Mouse (Mus musculus): ENCODE results near the gene Rsbn1l. TPM values are rescaled to one million over a fixed set of nuclear protein-coding genes. Genes with fewer than 3 reads are reported as not detected.
"Not testable (repeated sequence)": the region's sequence is repeated elsewhere in the genome, so short reads cannot be mapped to it uniquely, and the experiment has no call there.

Gene Rsbn1l
- total RNA-seq, 2 experiments from 2014 or later = 19.1 to 21.2 TPM

DNA sequence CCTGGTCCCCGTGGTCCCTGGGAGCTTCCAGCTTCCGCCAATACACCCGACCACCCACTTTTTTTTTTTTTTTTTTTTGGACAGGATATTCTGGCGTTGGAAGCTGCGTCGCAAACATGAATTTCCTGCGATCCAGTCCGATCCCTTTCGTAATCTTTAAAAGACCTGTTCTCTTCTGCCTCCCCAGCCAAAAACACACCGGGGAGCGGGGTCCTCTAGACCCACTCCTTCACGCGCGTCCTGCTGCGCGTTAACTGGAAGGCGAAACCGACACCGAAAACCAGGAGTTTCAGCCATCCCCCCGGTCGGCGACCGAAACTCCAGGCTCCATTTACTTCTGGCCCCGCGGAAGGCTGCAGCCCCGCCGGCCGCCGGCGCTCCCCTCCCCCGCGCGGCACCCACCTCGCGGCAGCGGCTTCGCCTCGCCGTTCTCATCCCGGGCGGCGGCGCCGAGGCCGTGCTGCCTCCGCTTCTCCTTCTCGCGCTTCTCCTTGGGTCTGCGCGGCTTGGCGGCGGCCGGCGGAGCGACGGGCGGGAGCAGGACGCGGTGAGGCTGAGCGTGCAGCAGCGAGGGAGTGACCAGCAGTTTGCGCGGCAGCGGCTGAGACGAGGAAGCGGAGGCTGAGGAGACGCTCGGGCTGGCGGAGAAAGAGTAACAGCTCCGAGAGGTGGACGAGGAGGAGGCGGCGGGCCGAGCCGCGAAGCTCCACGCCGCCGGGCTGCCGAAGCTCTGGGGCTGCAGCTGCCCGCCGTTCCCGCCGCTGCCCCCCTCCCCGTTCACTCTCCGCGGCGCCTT lies 5.1 kb downstream of the Rsbn1l start:
- DNase-seq (ENCODE audit: low spot score in 2 of 2) = peak; percentile 56 to 72

DNA sequence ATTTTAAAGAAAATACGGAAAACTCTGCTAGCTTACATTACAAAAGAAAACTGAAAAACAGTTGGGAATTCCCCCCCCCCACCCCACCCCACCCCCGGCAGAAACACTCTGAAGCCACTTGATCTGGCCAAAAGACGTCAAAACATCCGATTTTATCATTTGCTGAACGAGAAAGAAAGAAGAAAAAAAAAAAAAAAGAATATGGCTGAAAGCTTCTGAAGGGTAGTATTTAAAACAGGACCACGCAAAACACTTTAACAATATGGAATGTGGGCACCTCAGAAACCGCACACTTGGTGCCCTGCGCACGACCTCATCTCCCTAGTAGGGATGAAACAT lies 5.7 kb downstream of the Rsbn1l start:
- DNase-seq (ENCODE audit: low spot score in 2 of 2) = no peak

DNA sequence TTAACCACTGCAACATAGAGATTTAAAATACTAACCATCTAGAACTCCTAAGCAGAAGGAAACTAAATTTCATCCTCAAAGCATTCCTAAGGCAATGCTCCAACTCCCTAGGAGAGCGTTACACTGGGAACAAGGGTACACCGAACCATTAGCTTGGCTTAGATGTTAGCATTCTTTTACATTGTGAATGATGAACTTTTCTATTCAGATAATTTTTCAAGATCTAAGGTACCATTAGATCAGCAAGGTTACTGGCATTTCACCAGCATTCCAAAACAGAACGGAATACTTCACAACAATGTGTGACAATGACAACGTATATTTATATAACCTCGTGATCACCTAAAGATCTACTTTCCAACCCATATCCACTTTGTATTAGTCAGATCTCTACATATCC lies 6.1 kb downstream of the Rsbn1l start:
- DNase-seq (ENCODE audit: low spot score in 2 of 2) = no peak

DNA sequence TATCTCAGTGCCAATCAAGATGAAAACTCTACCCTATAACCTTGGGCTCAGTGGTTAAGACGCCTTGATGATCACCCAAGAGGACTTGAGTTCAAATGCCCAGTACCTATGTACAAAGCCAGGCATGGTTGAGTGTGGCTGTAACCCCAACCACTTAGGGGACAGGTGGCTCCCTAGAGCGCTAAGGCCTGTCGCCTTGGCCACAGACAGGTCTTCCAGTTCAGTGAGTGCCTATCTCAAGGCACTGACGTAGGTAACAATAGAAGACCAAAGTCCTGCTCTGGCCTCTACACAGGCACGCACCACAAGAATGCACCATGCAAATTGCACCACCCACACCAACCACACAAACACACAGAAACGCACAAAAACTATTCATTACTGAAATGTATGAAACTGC lies 9.3 kb downstream of the Rsbn1l start:
- DNase-seq (ENCODE audit: low spot score in 2 of 2) = no peak

DNA sequence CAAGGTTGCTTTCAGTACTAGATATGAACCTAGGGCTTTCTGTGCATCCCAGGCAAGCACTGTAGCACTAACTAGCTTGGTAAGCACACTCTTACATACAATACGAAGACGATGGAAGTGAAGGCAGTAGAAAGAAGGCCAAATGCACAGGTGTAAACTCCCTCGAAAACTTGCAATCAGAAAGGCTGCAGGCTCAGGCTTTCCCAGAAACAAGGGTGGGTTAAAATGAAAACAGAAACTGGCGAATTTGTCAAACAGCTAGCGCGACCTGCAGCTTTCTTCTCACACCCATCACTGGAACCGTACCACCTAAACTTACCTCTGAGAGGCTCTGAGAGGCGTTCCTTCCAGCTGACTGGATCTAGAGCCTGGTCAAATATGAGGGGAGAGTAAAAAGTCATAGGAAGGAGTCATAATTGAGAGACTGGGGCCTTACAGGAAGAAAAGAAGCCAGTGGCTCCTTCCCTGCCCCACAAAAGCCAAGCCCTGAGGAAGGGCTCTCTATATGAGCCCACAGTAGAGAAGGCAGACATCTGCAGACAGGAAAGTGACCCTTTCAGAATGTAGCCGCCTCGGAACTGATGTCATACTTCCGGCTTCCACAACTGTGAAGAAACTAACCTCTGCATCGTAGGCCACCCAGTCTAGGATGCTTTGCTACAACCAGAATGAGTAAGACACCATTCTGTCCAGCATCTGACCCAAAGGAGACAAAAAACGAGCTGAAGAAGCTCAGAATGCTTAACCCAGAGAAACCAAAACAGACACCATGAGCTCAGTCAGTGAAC lies 11.0 kb downstream of the Rsbn1l start:
- no peak for DNase-seq (ENCODE audit: low spot score in 2 of 2)

DNA sequence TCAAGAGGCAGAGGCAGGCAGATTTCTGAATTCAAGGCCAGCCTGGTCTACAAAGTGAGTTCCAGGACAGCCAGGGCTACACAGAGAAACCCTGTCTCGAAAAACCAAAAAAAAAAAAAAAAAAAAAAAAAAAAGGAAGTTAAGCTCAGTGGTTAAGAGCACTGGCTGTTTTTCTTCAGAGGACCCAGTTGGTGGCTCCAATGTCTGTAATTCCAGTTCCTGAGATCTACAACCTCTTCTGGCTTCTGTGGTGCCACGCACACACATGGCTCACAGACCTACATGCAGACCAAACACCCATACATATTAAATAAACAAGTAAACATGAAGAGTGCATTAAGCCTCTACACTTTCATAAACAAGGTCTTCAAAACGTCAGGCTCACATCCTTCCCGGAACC lies 12.4 kb downstream of the Rsbn1l start:
- DNase-seq (ENCODE audit: low spot score in 2 of 2) = not testable (repeated sequence)

DNA sequence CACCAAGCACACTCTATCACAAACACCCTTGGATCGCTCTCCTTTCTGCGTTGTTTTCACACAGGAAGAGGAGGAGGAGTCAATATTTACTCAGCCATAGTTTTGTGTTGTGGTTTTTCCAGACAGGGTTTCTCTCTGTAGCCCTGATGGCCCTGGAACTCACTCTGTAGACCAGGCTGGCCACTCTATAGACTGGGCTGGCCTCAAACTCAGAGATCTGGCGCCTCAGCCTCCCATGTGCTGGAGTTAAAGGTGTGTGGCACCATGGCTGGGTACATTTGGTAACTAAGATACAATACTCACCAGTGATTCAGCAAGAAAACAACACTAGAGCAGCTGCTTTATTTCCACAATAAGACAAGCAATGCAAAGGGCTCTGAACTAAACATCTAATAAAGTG lies 13.7 kb downstream of the Rsbn1l start:
- DNase-seq (ENCODE audit: low spot score in 2 of 2) = no peak

DNA sequence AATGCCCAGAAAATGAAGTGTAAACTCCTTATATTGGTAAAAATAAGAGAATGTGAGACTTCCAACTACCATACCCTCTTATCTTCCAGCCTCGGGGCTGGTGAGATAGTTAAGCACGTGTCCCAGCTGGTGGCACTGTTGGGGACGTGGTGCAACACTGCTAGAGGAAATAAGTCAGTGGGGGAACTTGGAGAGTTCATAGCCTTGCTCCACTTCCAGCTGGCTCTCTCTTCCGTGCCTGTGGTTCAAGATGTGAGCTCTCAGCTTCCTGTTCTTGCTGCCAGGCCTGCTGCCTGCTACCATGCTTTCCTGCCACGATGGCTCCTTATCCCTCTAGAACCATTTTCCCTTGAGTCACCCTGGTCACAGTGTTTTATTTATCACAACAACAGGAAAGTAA lies 15.0 kb downstream of the Rsbn1l start:
- no peak for DNase-seq (ENCODE audit: low spot score in 2 of 2)

DNA sequence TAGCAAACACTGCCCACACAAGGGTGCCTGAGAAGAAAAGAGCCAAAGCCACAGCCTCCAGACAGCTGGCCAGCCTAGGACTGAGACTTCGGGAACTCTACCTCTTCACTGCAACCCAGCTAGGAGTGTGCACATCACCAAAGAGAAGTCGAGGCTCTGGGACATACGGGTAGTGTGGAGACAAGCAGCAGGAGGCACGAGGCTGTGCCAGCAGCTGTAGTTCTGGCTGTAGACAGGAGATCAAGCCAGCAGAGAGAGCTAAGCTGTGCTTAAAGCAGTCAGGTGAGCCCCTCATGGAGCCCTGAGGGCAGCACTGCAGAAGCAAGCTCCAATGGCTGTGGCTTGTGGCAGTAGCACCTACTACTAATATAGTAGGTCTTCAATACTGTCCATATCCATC lies 15.5 kb downstream of the Rsbn1l start:
- DNase-seq (ENCODE audit: low spot score in 2 of 2) = no peak

DNA sequence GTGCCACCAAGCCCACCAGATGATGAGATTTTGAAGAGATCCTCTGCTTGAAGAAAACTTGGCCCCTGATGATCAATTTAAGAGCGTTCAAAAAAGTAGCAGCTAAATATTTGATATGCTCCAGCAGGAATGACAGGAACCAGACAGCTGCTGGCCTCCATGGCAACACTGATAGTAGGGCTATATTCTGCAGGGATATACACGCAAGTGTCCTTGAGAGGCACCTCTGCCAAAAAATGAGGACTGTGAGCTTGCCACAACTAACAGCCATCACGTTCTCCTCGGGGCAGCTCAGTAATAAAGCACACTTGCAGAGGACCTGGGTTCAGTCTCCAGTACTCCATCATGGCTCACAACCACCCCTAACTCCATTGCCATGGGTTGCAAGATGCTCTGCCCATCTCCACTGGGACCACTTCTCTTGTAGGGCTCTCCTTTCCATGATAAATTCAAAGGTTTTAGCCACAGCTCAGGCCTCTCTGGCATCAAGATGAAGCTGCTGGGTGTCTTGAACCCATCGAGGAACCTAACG lies 16.1 kb downstream of the Rsbn1l start:
- no peak for DNase-seq (ENCODE audit: low spot score in 2 of 2)

DNA sequence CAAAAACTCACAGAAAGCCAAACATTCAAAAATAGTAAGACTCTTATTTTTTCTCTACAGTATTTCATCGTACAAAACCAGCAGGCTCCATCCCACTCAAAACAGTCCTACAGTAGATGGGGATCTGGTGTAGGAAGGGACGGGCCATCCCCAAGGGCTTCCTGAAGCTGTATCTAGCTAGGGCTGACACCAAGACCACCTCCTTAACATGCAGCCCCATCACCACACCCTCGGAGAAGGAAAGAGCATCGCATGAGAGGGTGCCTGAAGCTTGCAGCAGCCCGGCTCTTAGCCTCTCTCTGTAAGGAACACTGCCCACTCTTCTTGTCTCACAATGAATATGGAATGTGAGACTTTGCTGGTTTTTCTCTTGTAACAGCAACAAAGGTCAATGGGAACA lies 17.7 kb downstream of the Rsbn1l start:
- DNase-seq (ENCODE audit: low spot score in 2 of 2) = peak in 1 of 2 experiments; percentile 20

DNA sequence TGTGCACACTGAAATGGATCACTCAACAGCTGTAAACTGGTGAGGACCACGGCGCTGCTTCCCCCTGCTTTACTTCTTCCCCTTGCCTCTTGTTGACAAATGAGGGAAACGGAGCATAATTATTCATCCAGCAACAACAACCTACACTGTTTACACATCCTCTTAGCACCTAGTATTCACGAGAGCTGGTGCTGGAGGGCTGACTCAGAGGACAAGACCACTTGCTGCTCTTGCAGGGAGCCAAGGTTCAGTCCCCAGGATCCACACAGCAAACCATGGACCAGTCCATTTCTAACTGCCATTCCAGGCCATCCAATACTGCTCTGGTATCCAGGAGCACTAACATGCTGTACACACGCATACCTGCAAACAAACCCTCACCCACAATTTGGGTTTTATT lies 20.3 kb downstream of the Rsbn1l start:
- DNase-seq (ENCODE audit: low spot score in 2 of 2) = no peak

DNA sequence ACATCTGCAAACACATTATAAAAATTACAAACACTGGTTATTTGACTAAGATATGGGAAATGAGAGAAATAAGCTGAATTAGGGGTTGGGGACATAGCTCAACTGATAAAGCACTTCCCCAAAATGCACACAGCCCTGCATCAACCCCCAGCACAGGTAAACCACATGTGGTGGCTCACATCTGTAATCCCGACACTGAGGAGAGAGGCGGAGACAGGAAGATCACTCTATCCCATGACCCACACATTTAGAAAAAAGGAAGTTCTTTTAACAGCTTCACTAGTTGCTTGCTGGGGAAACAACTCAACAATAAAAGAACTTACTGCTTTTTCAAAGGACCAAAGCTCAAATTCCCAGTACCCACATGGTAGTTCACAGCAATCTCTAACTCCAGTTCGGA lies 23.6 kb downstream of the Rsbn1l start:
- DNase-seq (ENCODE audit: low spot score in 2 of 2) = no peak

DNA sequence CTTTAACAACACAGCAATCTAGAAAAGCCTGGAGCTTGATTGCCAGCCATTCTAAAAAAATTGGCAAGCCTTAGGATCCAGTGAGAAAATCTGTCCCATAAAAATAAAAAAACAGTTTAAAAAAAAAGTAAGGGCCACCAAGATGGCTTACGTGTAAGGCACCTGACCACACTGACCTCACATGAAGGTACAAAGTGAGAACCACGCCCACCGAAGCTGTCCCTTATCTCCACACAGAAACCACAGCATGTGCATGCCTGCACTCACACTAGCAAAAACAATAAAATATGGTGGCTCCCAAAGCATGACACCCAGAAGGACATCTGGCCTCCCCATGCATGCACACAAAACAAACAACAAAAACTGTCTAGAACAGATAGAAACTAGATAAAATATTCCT lies 24.9 kb downstream of the Rsbn1l start:
- DNase-seq (ENCODE audit: low spot score in 2 of 2) = no peak

DNA sequence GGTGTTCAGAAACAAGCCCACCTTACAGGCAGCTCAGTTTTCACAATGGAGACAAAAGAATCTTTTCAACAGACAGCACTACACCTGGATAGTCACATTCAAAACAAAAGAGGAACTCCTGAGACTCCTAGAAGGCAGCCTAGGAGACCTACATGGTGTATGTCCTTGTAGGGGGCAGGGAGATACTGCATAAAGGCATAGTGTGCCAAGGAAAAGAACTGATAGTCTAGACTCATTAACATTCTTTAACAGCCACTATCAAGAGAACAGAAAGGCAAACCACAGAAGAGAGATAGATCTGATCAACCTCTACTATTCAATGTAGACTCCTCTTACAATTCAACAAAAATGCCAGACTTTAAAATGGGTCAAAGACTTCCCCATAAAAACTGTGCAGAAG lies 25.8 kb downstream of the Rsbn1l start:
- no peak for DNase-seq (ENCODE audit: low spot score in 2 of 2)

DNA sequence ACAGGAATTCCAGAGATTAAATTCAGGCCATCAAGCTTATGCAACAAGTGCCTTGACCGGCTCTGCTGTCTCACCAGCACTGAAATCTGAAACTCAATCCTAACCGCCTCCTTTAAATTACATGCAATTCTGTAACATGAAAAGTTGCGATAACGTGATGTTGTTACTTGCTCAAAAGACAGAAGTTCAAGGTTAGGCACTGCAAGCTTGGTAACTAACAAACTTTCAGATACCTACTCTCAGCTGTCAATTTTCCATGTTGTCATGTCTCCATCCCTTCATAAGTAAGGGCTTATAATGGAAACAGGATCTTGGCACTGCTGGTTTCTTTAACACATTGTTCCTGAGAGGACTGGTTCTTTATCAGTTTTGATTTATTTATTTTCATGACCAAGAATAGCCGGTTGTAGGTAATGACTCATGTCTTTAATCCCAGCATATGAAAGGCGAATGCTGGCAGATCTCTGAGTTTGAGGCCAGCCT lies 26.5 kb downstream of the Rsbn1l start:
- DNase-seq (ENCODE audit: low spot score in 2 of 2) = no peak

DNA sequence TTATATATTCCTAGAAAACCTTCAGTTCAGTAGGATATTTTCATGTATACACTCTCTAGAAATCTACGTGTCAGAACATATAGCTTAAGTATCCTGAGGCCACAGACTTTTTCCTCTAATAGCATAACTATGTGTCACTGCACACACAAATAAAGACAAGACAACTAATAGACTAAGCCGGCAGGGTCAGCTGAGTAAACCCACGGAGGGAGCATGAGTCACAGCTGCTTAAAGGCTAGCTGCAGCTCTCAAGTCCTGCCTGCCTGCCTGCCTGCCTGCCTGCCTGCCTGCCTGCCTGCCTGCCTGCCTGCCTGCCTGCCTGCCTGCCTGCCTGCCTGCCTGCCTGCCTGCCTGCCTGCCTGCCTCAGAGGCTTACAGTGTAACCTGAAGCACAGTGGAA lies 30.7 kb downstream of the Rsbn1l start:
- DNase-seq (ENCODE audit: low spot score in 2 of 2) = no peak

DNA sequence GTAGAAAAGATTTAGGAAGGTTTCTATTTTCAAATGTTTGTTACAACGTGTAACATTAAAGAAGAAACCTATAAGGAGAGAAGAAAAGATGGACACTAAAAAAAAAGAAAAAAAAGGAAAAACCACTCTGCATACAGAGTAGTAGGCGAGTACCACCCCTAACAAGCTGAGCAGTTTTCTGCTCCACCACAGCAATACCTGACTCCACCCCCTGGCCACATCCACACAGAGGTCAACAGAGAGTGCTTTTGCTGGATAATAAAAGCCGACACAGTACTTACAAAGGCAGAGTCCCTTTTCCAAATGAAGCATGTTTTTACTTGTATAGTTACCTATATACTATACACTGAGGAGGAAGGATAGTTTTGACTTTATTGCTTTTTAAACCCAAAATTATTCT lies 31.6 kb downstream of the Rsbn1l start:
- no peak for DNase-seq (ENCODE audit: low spot score in 2 of 2)

DNA sequence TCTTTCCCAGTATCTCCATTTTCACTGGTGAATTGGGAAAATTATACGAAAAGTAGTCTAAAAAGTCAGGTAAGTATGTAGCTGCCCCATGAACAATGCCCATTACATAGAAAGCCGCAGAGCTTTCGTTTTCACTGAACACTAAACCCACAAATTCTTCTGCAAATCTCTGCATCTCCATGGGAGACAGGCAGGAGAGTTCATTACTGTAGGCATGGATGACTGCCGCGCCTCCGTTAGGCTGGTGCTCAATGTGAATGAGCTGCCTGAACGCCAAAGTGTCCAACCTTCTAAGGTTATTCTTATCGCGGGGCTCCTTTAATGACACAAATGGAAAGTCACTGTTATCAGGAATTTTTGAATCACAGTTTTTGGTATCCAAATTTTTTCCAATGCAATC lies 36.6 kb downstream of the Rsbn1l start:
- DNase-seq (ENCODE audit: low spot score in 2 of 2) = no peak

DNA sequence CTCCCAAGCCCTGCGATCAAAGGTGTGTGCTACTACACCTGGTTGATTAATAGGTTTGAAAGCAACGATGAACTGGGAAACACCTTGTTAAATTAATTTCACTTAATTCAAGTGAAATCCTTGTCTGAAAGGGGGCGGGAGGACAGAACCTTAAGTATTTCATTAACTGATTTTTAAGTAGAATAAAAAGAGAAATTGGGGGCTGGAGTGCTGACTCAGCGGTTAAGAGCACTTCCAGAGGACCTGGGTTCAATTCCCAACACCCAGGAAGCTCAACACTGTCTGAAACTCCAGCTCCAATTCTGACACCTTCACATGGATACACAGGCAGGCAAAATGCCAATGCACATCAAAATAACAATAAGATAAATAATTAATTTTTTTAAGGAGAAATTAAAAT lies 37.2 kb downstream of the Rsbn1l start:
- no peak for DNase-seq (ENCODE audit: low spot score in 2 of 2)

DNA sequence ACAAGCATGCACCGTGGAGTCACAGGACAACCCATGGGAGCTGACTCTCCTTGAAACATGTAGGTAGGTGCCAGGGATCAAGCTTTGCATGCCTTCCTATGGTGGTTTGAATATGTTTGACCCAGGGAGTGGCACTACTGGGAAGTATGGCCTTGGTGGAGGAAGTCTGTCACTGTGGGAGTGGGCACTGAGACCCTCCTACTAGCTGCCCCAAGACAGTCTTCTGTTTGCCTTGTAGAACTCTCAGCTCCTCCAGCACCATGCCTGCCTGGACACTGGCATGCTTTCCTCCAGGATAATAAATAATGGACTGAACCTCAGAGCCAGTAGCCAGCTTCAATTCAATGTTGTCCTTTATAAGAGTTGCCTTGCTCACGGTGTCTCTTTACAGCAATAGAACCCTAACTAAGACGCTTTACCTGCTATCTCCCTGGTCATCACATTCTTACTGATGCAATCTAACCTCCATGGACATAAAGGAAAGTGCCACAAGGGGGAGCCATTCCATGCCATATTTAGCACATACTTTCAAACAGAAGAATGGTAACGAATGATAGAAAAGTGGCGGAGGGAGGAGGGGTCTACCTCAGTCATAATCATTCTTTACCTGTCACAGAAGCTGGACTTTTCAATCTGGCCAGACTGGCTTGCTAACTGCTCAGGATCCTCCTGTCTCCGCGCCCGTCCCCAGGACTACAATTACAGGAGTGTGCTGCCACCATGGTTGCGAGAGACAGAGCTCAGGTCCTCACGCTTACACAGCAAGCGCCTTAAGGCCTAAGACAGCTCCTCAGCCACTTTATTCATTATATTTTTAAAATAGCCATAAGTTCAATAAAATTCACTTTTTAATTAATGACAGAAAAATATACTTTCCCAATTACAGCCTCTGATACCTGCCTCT lies 42.6 kb downstream of the Rsbn1l start:
- DNase-seq (ENCODE audit: low spot score in 2 of 2) = peak; percentile 74 to 79

Data from left cerebral cortex, adult 18-20 months (tissue).